Mouse (Mus musculus): ENCODE measurements at regions not wholly inside any gene's neighbourhood (a gene's known extent, or its start where the extent isn't known, plus 50 kb on each side); places are given as distances from the start of the nearest gene placed in this dataset.
A peak's percentile ranks its signal among the peaks of the same experiment; 100 is the strongest.

GRCm38 (mm10) chr8:78018430-78019180 lies 194.5 kb upstream of the Ttc29 start:
- no peak for DNase-seq

- DNase-seq, result no peak
These were observed 191.6 kb upstream of the Ttc29 start for GRCm38 (mm10) chr8:78021473-78021872.

DNA sequence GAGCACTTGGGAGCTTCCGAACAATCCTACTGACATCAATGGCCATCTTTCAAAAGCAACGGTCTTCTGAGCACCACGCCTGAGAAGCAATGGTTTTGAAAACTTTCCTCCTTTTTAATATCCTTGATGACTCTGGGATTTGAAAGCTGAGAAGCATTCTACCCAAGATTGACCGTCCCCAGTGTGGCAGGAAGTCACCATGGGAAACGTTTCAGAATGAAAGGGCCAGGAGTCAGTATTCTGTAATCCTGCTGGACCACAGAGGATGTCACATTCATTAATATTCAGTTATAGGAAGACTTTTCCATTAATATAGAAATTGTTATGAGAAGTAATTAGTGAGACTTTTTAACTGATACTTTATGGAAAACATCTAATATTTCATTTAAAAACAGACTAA lies 190.1 kb upstream of the Ttc29 start:
- DNase-seq, result no peak

- no peak for DNase-seq
These were observed 189.6 kb upstream of the Ttc29 start for GRCm38 (mm10) chr8:78023467-78023866.

DNA sequence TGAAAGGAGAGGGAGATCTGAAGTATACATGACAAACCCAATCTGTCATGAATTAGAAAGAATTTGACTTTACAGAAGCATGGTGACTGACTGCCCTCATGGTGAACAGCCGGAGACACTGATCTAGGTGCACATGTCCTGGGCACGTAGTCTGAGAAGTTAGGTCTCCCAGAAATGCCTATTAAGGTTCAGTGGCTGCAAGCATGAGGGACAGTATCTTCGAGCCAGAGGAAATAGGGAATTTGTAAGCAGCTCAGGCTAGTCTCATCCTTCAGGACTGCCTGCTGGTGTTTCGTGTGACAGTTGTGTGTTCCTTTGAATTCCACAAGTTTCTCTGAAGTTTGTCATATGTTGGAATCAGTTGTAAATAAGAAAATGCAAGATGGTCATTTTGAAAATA lies 189.2 kb upstream of the Ttc29 start:
- no peak for DNase-seq

DNA sequence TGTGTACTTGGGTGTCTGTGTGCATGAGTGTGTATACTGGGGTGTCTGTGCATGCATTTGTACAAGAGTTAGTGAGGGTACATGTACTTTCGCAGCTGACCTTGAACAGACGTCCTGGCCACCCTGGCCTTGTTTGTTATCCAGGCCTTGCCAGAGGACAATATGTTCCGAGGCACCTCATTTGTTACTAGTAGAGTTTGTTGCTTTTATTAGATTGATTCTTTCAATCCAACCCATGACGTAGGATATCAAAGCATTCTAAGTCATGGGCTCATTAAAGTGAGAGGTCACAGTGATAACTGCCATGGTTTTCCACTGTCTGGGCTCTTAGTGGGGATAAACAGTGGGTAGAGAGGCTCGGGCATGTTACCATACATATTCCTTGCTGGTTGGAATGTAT lies 188.1 kb upstream of the Ttc29 start:
- DNase-seq, result no peak

- no peak for DNase-seq
These were observed 185.7 kb upstream of the Ttc29 start for GRCm38 (mm10) chr8:78027371-78027770.

- no peak for DNase-seq
These were observed 184.2 kb upstream of the Ttc29 start for GRCm38 (mm10) chr8:78028928-78029327.

DNA sequence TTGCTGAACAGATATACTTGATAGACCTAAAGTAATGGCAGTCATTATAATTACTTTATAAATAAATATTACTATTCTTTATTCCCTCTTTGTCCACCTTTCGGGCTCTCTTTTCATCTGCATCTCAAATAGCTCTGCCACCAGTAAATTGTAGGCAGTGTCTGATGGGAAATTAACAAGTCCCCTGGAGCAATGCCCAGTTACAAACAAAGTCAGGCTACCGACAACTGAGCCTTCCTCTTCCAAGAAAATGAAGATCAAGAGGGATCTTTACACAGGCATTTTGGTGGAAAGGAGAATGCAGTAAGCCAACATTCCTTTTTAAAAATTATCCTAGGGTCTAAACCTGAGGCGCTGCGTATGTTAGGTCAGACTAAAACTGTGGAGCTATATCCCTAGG lies 181.3 kb upstream of the Ttc29 start:
- DNase-seq, result no peak

- DNase-seq, result no peak
These were observed 178.4 kb upstream of the Ttc29 start for GRCm38 (mm10) chr8:78034687-78035086.

GRCm38 (mm10) chr8:78037218-78037617 lies 175.9 kb upstream of the Ttc29 start:
- DNase-seq, result no peak

- DNase-seq, result no peak
These were observed 166.4 kb upstream of the Ttc29 start for GRCm38 (mm10) chr8:78046691-78047090.

DNA sequence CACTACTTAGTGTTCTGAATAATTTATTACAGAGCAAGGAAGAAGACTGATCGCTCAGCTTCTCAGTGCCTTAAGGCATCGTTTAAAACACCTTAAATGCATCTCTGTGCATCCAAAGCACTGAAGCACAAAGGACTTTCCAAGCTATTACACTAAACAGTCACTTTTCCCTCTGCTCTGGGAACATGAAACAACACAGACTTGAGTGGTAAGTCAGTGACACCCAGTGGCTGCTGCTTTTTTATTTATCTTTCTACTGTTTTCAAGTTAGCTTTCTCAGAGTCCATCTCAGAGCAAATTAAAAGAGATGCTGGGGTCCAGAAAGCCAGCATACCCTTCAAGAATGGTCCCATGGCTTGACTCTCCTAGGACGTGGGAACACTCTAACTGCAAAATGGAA lies 162.3 kb upstream of the Ttc29 start:
- DNase-seq, result no peak

GRCm38 (mm10) chr8:78054435-78054834 lies 158.7 kb upstream of the Ttc29 start:
- DNase-seq, result no peak

DNA sequence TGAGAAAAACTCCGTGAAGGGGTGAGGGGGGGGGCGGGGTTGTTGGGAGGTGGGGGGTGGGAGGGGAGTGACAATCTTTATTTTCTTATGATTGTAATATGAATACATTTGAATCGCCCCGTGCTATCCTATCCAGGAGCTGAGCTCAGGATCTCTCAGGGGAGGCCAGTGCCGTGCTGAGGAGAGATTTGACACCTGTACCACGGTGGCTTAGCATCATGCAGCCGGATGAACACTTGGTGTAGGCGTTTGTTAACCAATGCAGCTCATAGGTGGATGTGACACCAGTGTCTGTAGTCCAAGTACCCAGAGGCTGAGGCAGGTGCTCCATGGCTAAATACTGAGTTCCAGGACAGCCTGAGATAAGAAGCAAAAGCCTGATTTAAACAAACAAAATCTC lies 158.2 kb upstream of the Ttc29 start:
- DNase-seq, result no peak

DNA sequence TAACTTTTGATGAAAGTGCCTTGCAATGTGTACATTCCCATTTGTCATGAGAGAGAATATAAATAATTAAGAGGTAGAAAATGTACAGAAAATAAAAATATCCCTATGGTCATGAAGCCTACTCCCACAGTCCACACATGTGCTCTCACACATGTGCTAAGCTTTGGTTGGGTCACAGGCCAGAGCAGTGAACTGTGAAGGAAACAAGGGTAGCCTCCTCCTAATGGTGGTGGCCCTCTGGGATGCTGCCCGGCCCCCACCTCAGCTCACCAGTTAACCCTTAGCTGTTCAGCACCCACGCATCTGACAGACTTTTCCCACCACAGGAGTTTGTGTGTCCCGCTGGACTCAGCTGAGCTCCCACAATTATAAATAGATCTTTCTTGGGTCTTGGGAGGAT lies 157.6 kb upstream of the Ttc29 start:
- no peak for DNase-seq

DNA sequence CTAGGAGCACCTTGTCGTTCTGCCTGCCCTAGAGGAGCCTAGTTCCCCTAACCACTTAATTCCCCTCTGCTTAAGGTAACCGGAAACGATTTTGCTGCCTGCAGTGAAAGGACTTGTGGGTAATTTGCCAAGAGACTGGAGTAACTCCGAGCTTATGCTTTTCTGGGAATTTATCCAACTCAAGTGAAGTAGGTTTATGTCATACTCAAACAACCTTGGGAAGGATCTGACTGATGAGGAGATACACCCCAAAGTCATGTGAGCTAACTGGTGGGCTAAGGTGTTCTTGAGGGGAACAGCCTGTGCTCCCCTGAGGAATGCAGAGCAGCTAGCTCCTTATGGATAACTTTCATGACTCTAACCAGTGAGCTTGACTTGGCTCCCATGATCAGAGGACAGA lies 155.7 kb upstream of the Ttc29 start:
- DNase-seq, result no peak

GRCm38 (mm10) chr8:78061827-78062719 lies 151.0 kb upstream of the Ttc29 start:
- DNase-seq, result peak in 1 of 2 experiments; percentile 44

DNA sequence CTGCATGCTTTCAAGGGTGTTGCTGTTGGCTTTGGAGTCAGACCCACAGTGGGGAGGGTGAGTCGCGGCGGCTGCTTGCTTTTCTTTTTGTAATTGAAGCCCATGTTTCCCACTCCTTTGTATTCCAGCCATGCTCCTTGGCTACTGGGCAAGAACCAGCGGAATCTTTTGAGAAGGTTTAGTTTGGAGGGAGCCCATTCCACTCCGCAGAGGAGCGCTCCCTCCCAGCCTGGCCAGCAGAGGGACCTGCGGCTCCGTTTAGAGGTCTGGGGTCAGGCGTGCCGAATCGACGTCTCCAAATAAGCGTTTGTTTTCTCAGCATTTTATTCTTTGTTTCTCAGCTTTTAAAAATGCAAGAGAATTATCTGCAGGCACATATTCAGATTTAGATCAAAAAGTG lies 149.6 kb upstream of the Ttc29 start:
- DNase-seq, result peak; percentile 73 to 75

DNA sequence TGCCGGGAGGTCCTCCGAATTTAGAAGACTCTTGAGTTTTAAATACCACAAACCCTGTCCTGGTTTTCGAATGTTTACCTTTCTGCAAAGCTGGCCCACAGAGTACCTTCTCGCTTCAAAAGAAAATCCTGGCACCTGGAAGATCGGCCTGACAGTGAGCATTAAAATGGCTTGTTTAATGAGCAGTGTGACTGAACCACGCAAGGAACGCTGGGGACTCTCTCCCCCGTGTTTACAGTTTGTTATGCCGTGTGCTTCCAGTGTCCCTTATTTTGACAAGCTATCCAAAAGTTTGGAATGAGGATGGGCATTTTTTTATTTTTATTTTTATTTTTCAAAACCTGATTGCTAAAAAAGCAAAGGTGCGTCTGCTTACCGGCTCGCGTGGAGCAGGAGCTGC lies 148.9 kb upstream of the Ttc29 start:
- DNase-seq, result no peak

- peak in 1 of 2 experiments; percentile 9 for DNase-seq
These were observed 147.1 kb upstream of the Ttc29 start for GRCm38 (mm10) chr8:78065890-78066493.

DNA sequence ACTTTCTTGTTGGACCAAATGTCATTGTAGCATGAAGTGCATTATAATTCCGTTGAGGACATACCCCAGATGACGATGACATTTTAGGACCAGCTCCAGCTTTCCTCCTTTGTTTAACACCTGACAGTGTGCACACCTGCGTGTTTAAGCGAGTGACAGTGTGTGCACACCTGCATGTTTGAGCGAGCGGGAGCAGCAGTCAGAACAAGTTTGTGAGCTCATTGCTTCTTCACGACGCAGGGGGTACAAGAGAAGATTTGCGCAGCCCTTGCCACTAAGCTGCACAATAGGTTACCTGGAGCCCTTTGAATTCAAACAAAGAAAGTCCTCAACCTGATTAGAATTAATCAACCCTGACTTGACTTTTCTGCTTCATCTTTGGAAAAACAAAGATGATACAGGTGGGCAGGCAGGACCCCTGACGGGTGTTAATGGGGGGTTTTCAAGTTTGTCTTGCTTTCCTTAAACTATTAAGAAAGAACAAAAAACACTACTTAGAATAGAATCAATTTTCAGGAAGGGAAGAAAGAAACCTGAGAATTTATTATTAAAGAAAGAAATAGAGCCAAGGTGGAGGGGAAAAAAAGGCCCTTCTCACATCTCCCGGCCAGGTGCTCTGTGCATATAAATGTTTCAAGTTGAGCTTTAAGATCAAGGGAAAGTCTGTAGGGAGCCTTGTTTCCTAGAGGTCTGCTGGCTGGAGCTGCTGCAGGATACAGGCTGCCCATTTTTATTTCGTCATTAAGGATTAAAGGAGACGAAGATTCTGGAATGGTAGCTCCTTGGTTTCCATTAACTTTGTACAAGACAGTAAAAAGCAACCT lies 144.8 kb upstream of the Ttc29 start:
- no peak for DNase-seq

GRCm38 (mm10) chr8:78073821-78074220 lies 139.3 kb upstream of the Ttc29 start:
- DNase-seq, result no peak
